Mouse (Mus musculus) adrenal gland, postnatal 14 days (tissue): ENCODE results near the gene Gm21981. TPM values are rescaled to one million over a fixed set of nuclear protein-coding genes. Genes with fewer than 3 reads are reported as not detected.

Experiments
- DNase-seq: peaks from one replicate; pipeline ENCODE4 v3.0.0; 2021; ENCODE audit warnings: mixed read lengths
- total RNA-seq: library from RNA; stranded (reverse); gene quantifications from 2 replicates; pipeline ENCODE4 v1.2.3, GENCODE M21; 2021

The Gm21981 gene
- total RNA-seq, 1 experiment from 2014 or later = 1.4 TPM

- DNase-seq = no peak
These were observed 8.5 kb upstream of the Gm21981 start for GRCm38 (mm10) chr17:47702548-47703345.

GRCm38 (mm10) chr17:47701793-47702192 lies 7.5 kb upstream of the Gm21981 start:
- DNase-seq = no peak

GRCm38 (mm10) chr17:47699055-47699454 lies 4.8 kb upstream of the Gm21981 start:
- no peak for DNase-seq

GRCm38 (mm10) chr17:47698156-47698555 lies 3.9 kb upstream of the Gm21981 start:
- no peak for DNase-seq

GRCm38 (mm10) chr17:47695337-47695710 lies 1.1 kb upstream of the Gm21981 start:
- no peak for DNase-seq

GRCm38 (mm10) chr17:47694503-47695336 lies 465 bp upstream of the Gm21981 start, which contains the start of gene Prickle4:
Gene Prickle4 (minus strand): TSS chr17:47694736.
- DNase-seq = peak; percentile 99

GRCm38 (mm10) chr17:47693671-47694441 lies 399 bp downstream of the Gm21981 start:
- DNase-seq = peak; percentile 35

- no peak for DNase-seq
These were observed 2.6 kb downstream of the Gm21981 start for GRCm38 (mm10) chr17:47691650-47692049.

- DNase-seq = no peak
These were observed 4.4 kb downstream of the Gm21981 start for GRCm38 (mm10) chr17:47689894-47690293.

GRCm38 (mm10) chr17:47688608-47689575 lies 5.4 kb downstream of the Gm21981 start, which contains the start of gene Frs3:
Gene Frs3 (plus strand): TSS chr17:47689030.
- DNase-seq = peak; percentile 88

- no peak for DNase-seq
These were observed 6.0 kb downstream of the Gm21981 start, which contains the start of gene Tomm6 for GRCm38 (mm10) chr17:47688344-47688607. Gene Tomm6 (minus strand): TSS chr17:47688386.

- DNase-seq = peak; percentile 97
These were observed 6.6 kb downstream of the Gm21981 start for GRCm38 (mm10) chr17:47687409-47688343.

- no peak for DNase-seq
These were observed 11.4 kb downstream of the Gm21981 start for GRCm38 (mm10) chr17:47682836-47683235.

GRCm38 (mm10) chr17:47678702-47679101 lies 15.6 kb downstream of the Gm21981 start:
- DNase-seq = no peak

- no peak for DNase-seq
These were observed 16.0 kb downstream of the Gm21981 start for GRCm38 (mm10) chr17:47678238-47678637.

GRCm38 (mm10) chr17:47676581-47676980 lies 17.7 kb downstream of the Gm21981 start:
- peak; percentile 77 for DNase-seq

GRCm38 (mm10) chr17:47672311-47673111 lies 21.7 kb downstream of the Gm21981 start:
- DNase-seq = peak; percentile 85

GRCm38 (mm10) chr17:47671988-47672310 lies 22.3 kb downstream of the Gm21981 start:
- DNase-seq = no peak

GRCm38 (mm10) chr17:47669166-47669565 lies 25.1 kb downstream of the Gm21981 start:
- no peak for DNase-seq
